Comparison of ENCODE assay signal across 12 mouse cellular contexts in the genomic region with DNA sequence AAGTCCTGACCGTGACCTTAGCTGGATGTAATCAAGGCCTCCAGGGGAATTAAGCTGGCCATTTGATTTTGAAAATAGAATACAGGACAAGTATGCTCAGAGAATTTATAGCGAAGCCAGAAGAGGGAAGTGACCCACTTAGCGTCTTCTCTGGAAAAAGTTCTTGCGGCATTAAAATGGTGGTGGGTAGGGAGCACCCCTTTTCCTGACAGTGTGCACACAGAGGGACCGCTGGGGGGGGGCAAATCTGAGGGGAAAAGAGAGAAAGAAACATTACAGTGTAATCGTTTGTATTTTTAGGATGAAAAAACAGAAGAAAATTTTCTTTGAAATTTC.
A peak's percentile ranks its signal among the peaks of the same experiment; 100 is the strongest.
DNase-seq lines count a peak whose midpoint lies in the region; ATAC-seq and TF ChIP-seq lines count a peak whose summit lies in the region.
"Had no signal": no experiment of that assay in that cellular context is flagged by ENCODE, and none has a peak within 500 bp of the region (broad histone marks: within the 10 kb centered on the region; RNA-seq: fewer than 3 reads in every experiment).

No protein-coding gene starts in this region.

- DNase-seq in kidney, adult 18-20 months: no peak
- DNase-seq in urinary bladder, postnatal 14 days (ENCODE audit: low spot score): no peak
- no peak for DNase-seq in layer of hippocampus, postnatal 14 days (ENCODE audit: low spot score in 2 of 2)
- DNase-seq: gastrocnemius, postnatal 10 days had no signal

- ATAC-seq in forebrain, embryonic 15.5 days (replicated peaks): 0 out of 2 replicates have a peak, but pooled peaks have one; percentile 4
- no peak for ATAC-seq in forebrain, embryonic 13.5 days
- peak; percentile 15; the same call in 1 of the 2 replicates for ATAC-seq in kidney, embryonic 15.5 days (replicated peaks; ENCODE audit: low FRiP score)
- peak; percentile 42 for ATAC-seq in common myeloid progenitor, adult 5-6 weeks (replicated peaks; ENCODE audit: low read depth, poor library complexity, severe bottlenecking)
- no peak for ATAC-seq in intestine, postnatal 0 days
- ATAC-seq: liver, embryonic 12.5 days had no signal

- no peak overlapping the region for H3K4me3 ChIP-seq in forebrain, embryonic 15.5 days
- H3K4me3 ChIP-seq in forebrain, embryonic 13.5 days: no peak overlapping the region
- no peak overlapping the region for H3K4me3 ChIP-seq in kidney, embryonic 15.5 days (replicated peaks)
- H3K4me3 ChIP-seq in intestine, postnatal 0 days (ENCODE audit: low read depth, low read length): no peak overlapping the region
- H3K4me3 ChIP-seq: liver, embryonic 12.5 days had no signal

- no peaks in the 10 kb centered on the region for H3K36me3 ChIP-seq in forebrain, embryonic 15.5 days
- no peaks in the 10 kb centered on the region for H3K36me3 ChIP-seq in forebrain, embryonic 13.5 days (ENCODE audit: poor library complexity, severe bottlenecking)
- no peaks in the 10 kb centered on the region for H3K36me3 ChIP-seq in kidney, embryonic 15.5 days
- H3K36me3 ChIP-seq in intestine, postnatal 0 days (ENCODE audit: control insufficient read depth, insufficient read depth): no peaks in the 10 kb centered on the region
- H3K36me3 ChIP-seq: liver, embryonic 12.5 days had no signal

- H3K4me2 ChIP-seq in forebrain, embryonic 15.5 days (replicated peaks): no peak overlapping the region
- H3K4me2 ChIP-seq in forebrain, embryonic 13.5 days: no peak overlapping the region
- H3K4me2 ChIP-seq in kidney, embryonic 15.5 days: peak overlapping the region; percentile 29; the same call in 1 of the 2 replicates
- peak overlapping the region; percentile 35 for H3K4me2 ChIP-seq in intestine, postnatal 0 days (replicated peaks; ENCODE audit: low read depth)
- H3K4me2 ChIP-seq: hindbrain, embryonic 14.5 days; liver, embryonic 12.5 days had no signal

- H3K27ac ChIP-seq in forebrain, embryonic 15.5 days (replicated peaks): no peak overlapping the region
- H3K27ac ChIP-seq in forebrain, embryonic 13.5 days: no peak overlapping the region
- peak overlapping the region; percentile 65; the same call in 1 of the 2 replicates for H3K27ac ChIP-seq in kidney, embryonic 15.5 days
- H3K27ac ChIP-seq in intestine, postnatal 0 days (ENCODE audit: low read depth, low read length): no peak overlapping the region
- H3K27ac ChIP-seq: hindbrain, embryonic 14.5 days; liver, embryonic 12.5 days; macrophage had no signal

- no peaks in the 10 kb centered on the region for H3K9me3 ChIP-seq in forebrain, embryonic 15.5 days
- no peaks in the 10 kb centered on the region for H3K9me3 ChIP-seq in forebrain, embryonic 13.5 days (replicated peaks)
- no peaks in the 10 kb centered on the region for H3K9me3 ChIP-seq in kidney, embryonic 15.5 days (replicated peaks)
- no peaks in the 10 kb centered on the region for H3K9me3 ChIP-seq in intestine, postnatal 0 days (ENCODE audit: control insufficient read depth)
- H3K9me3 ChIP-seq: liver, embryonic 12.5 days had no signal

- no peak for TF ChIP-seq CTCF in intestine, postnatal 0 days (IDR thresholded peaks at IDR 0.05; ENCODE audit: low read depth)

- H3K4me1 ChIP-seq in forebrain, embryonic 15.5 days: no peaks in the 10 kb centered on the region
- H3K4me1 ChIP-seq in forebrain, embryonic 13.5 days: no peaks in the 10 kb centered on the region
- peaks cover 20% of the 10 kb centered on the region for H3K4me1 ChIP-seq in kidney, embryonic 15.5 days
- H3K4me1 ChIP-seq in intestine, postnatal 0 days (replicated peaks; ENCODE audit: control insufficient read depth, insufficient read depth, low read length): no peaks in the 10 kb centered on the region
- H3K4me1 ChIP-seq: liver, embryonic 12.5 days had no signal

- 79% methylated on average over 6 of the region's 6 CpGs for WGBS in forebrain, embryonic 15.5 days
- WGBS in forebrain, embryonic 13.5 days: 78% methylated on average over 6 of the region's 6 CpGs
- WGBS in kidney, embryonic 15.5 days: 33% methylated on average over 6 of the region's 6 CpGs
- 63% methylated on average over 6 of the region's 6 CpGs for WGBS in intestine, postnatal 0 days

- H3K27me3 ChIP-seq in forebrain, embryonic 15.5 days: no peaks in the 10 kb centered on the region
- H3K27me3 ChIP-seq in forebrain, embryonic 13.5 days: no peaks in the 10 kb centered on the region
- H3K27me3 ChIP-seq in kidney, embryonic 15.5 days: no peaks in the 10 kb centered on the region
- H3K27me3 ChIP-seq in intestine, postnatal 0 days (replicated peaks; ENCODE audit: control insufficient read depth, insufficient read depth, low read length): no peaks in the 10 kb centered on the region

- no peak overlapping the region for H3K9ac ChIP-seq in forebrain, embryonic 15.5 days (replicated peaks)
- H3K9ac ChIP-seq in forebrain, embryonic 13.5 days: no peak overlapping the region
- no peak overlapping the region for H3K9ac ChIP-seq in kidney, embryonic 15.5 days
- no peak overlapping the region for H3K9ac ChIP-seq in intestine, postnatal 0 days (ENCODE audit: low read depth, low read length)
- H3K9ac ChIP-seq: hindbrain, embryonic 14.5 days; liver, embryonic 12.5 days had no signal

Comparison
In these comparisons a context has a peak if more than half of its experiments do, and no peak if none do; other contexts are left out.
1. ATAC-seq: peak in forebrain, embryonic 15.5 days (single experiment), kidney, embryonic 15.5 days (single experiment) and common myeloid progenitor, adult 5-6 weeks (single experiment); none in forebrain, embryonic 13.5 days (single experiment) and intestine, postnatal 0 days (single experiment).
2. H3K4me2 ChIP-seq: peak in kidney, embryonic 15.5 days (single experiment) and intestine, postnatal 0 days (single experiment); none in forebrain, embryonic 15.5 days (single experiment) and forebrain, embryonic 13.5 days (single experiment).